Mouse (Mus musculus): ENCODE results near the gene Cldn7.
"Not testable (repeated sequence)": the region's sequence is repeated elsewhere in the genome, so short reads cannot be mapped to it uniquely, and the experiment has no call there.

Gene Cldn7

GRCm38 (mm10) chr11:69934169-69934568, 30.4 kb upstream of the Cldn7 start:
- peak; percentile 93 for DNase-seq

- no peak for DNase-seq
Observed at GRCm38 (mm10) chr11:69934681-69935080, 29.9 kb upstream of the Cldn7 start.

- DNase-seq = peak; percentile 89
Observed at GRCm38 (mm10) chr11:69935137-69935879, 29.3 kb upstream of the Cldn7 start, which contains the start of gene Ybx2. Gene Ybx2 (plus strand): TSS chr11:69935796.

- DNase-seq = peak; percentile 48
Observed at GRCm38 (mm10) chr11:69936156-69936555, 28.4 kb upstream of the Cldn7 start.

- peak; percentile 59 for DNase-seq
Observed at GRCm38 (mm10) chr11:69936714-69937347, 27.7 kb upstream of the Cldn7 start.

GRCm38 (mm10) chr11:69937385-69937784, 27.2 kb upstream of the Cldn7 start:
- DNase-seq = peak; percentile 36

GRCm38 (mm10) chr11:69937834-69938233, 26.7 kb upstream of the Cldn7 start:
- peak; percentile 33 for DNase-seq

- peak; percentile 43 for DNase-seq
Observed at GRCm38 (mm10) chr11:69938401-69938979, 26.1 kb upstream of the Cldn7 start.

- DNase-seq = no peak
Observed at GRCm38 (mm10) chr11:69939181-69939580, 25.4 kb upstream of the Cldn7 start.

- no peak for DNase-seq
Observed at GRCm38 (mm10) chr11:69939731-69940130, 24.8 kb upstream of the Cldn7 start.

GRCm38 (mm10) chr11:69940962-69941361, 23.6 kb upstream of the Cldn7 start:
- DNase-seq = no peak

- DNase-seq = no peak
Observed at GRCm38 (mm10) chr11:69945216-69945615, 19.4 kb upstream of the Cldn7 start.

- DNase-seq = no peak
Observed at GRCm38 (mm10) chr11:69945997-69946891, 18.3 kb upstream of the Cldn7 start.

- peak; percentile 63 for DNase-seq
Observed at GRCm38 (mm10) chr11:69947337-69948065, 17.1 kb upstream of the Cldn7 start.

- peak; percentile 91 for DNase-seq
Observed at GRCm38 (mm10) chr11:69948066-69948762, 16.4 kb upstream of the Cldn7 start, which contains the start of gene Slc2a4. Gene Slc2a4 (minus strand): TSS chr11:69948188.

GRCm38 (mm10) chr11:69948763-69949150, 15.8 kb upstream of the Cldn7 start:
- DNase-seq = peak; percentile 91

- DNase-seq = no peak
Observed at GRCm38 (mm10) chr11:69950807-69951459, 13.6 kb upstream of the Cldn7 start.

- no peak for DNase-seq
Observed at GRCm38 (mm10) chr11:69952274-69952673, 12.3 kb upstream of the Cldn7 start.

- DNase-seq = no peak
Observed at GRCm38 (mm10) chr11:69953267-69953915, 11.2 kb upstream of the Cldn7 start.

GRCm38 (mm10) chr11:69955618-69956017, 9.0 kb upstream of the Cldn7 start:
- not testable (repeated sequence) for DNase-seq

All from kidney, adult 18-20 months (tissue).